Mouse (Mus musculus): ENCODE data around the gene Insr. TPM values are rescaled to one million over a fixed set of nuclear protein-coding genes. Genes with fewer than 3 reads are reported as not detected.
"Not testable (repeated sequence)": the region's sequence is repeated elsewhere in the genome, so short reads cannot be mapped to it uniquely, and the experiment has no call there.

Insr gene
- polyA plus RNA-seq, 1 experiment from 2014 or later: 24.3 TPM

DNA sequence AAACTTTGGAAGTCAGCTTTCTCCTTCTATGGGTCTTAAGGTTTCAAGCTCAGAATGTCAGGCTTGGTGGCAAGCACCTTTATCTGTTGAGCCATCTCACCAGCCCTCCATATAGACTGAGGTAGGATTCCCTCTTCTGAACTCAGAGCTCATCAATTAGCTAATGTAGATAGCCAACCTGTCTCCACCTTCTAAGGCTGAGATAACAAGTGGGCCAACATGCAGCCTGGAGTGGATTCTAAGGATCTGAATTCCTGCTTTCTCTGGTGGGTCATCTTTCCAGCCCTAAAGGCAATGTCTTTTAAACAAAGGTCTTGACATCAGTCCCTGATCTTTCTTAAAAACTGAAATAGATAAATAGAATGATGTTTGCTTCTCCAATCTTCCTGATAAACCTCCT, 70.7 kb downstream of the Insr start:
- Histone ChIP-seq H3K27me3 (replicated peaks; ENCODE audit: low read depth, poor library complexity, severe bottlenecking) (no peaks in the 10 kb centered on the region), H3K9me3 (no peaks in the 10 kb centered on the region), H3K36me3 (replicated peaks) (peaks cover 35% of the 10 kb centered on the region), H3K27ac (replicated peaks) (no peak overlapping the region), H3K4me1 (peaks cover 4% of the 10 kb centered on the region; the same call in 1 of the 2 replicates), H3K4me3 (no peak overlapping the region)
- DNase-seq (ENCODE audit: low spot score): no peak

DNA sequence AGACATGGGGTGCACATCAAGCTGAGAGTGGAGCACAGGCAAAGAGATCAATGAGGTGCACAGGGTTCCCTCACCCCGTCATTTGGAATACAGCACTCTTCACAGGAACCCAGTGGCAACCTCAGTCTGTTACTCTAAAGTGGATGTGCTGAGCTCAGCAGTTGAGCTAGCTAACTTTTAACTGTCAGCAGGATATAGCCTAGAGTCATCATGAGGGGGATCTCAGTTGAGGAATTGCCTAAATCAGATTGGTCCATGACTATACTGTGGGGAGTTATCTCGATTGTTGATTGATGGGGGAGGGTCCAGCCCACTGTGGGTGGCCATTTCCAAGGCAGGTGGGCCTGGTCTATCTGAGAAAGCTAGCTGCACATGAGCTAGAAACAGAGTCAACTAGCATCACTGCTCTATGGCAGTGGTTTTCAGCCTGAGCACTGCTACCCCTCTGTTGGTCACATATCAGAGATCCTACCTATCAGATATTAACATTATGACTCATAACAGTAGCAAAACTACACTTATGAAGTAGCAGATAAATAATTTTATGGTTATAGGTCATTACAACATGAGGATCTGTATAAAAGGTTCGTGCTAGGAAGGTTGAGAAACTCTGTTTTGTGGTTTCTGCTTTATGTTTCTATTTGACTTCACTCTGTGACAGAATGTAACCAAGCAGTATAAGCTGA, 74.5 kb downstream of the Insr start:
- Histone ChIP-seq H3K4me3 (no peak overlapping the region), H3K4me1 (peaks cover 4% of the 10 kb centered on the region; the same call in 1 of the 2 replicates), H3K9me3 (no peaks in the 10 kb centered on the region), H3K27ac (replicated peaks) (no peak overlapping the region), H3K36me3 (replicated peaks) (peaks cover 60% of the 10 kb centered on the region), H3K27me3 (replicated peaks; ENCODE audit: low read depth, poor library complexity, severe bottlenecking) (no peaks in the 10 kb centered on the region)
- DNase-seq (ENCODE audit: low spot score): no peak
- 86% methylated on average over 3 of the region's 3 CpGs for WGBS

DNA sequence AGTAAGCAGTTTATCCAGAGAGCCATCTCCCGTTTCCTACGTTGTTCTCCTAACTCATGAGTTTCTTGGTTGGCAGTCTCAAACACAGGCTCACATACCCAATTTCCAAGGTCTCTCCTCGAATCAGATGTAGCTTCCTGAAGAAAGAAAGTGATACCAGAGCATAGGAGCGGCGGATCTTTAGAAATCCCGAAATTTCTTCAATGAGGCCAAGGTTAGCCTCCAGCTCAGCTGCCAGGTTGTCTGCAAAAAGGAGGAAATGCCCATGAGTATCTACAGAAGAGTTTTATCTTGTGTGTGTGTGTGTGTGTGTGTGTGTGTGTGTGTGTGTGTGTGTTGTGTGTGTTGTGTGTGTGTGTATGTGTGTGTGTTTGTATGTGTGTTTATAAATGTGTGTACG, 76.6 kb downstream of the Insr start:
- H3K27me3 ChIP-seq (replicated peaks; ENCODE audit: low read depth, poor library complexity, severe bottlenecking): no peaks in the 10 kb centered on the region
- H3K36me3 ChIP-seq (replicated peaks): peaks cover 67% of the 10 kb centered on the region
- DNase-seq (ENCODE audit: low spot score): no peak
- H3K4me1 ChIP-seq: no peaks in the 10 kb centered on the region
- H3K4me3 ChIP-seq: no peak overlapping the region
- no peaks in the 10 kb centered on the region for H3K9me3 ChIP-seq
- 93% methylated on average over 7 of the region's 7 CpGs for WGBS
- no peak overlapping the region for H3K27ac ChIP-seq (replicated peaks)

DNA sequence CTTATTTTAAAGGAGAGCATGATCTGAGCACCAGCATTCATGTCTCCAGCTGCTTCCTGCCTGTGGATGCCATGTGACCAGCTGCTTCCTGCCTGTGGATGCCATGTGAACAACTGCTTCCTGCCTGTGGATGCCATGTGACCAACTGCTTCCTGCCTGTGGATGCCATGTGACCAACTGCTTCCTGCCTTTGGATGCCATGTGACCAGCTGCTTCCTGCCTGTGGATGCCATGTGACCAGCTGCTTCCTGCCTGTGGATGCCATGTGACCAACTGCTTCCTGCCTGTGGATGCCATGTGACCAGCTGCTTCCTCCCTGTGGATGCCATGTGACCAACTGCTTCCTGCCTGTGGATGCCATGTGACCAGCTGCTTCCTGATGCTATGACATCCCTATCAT, 85.1 kb downstream of the Insr start:
- not testable (repeated sequence) for H3K9me3 ChIP-seq; H3K27me3 ChIP-seq (replicated peaks; ENCODE audit: low read depth, poor library complexity, severe bottlenecking); DNase-seq (ENCODE audit: low spot score); H3K27ac ChIP-seq (replicated peaks); H3K4me1 ChIP-seq; H3K4me3 ChIP-seq
- H3K36me3 ChIP-seq (replicated peaks): peaks cover 86% of the 10 kb centered on the region

DNA sequence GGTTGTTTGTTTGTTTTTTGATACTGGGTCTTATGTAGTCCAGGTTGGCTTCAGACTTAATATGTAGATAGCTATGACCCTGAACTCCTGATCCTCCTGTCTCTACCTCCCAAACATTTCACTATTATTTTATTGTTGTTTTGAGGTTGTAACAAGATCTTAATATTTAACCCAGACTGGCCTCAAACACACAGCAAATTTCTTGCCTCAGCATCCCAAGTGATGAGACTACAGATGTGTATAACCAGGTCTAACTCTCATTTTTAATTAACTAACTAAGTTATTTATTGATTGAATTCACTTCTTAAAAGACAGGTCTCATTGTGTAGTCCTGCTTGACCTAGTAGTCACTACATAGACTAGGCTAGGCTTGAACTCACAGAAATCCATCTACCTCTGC, 88.4 kb downstream of the Insr start:
- DNase-seq (ENCODE audit: low spot score): no peak
- Histone ChIP-seq H3K27me3 (replicated peaks; ENCODE audit: low read depth, poor library complexity, severe bottlenecking) (no peaks in the 10 kb centered on the region), H3K4me3 (no peak overlapping the region), H3K9me3 (peaks cover 5% of the 10 kb centered on the region; the same call in 1 of the 2 replicates), H3K27ac (replicated peaks) (no peak overlapping the region), H3K36me3 (replicated peaks) (peaks cover 94% of the 10 kb centered on the region), H3K4me1 (no peaks in the 10 kb centered on the region)

DNA sequence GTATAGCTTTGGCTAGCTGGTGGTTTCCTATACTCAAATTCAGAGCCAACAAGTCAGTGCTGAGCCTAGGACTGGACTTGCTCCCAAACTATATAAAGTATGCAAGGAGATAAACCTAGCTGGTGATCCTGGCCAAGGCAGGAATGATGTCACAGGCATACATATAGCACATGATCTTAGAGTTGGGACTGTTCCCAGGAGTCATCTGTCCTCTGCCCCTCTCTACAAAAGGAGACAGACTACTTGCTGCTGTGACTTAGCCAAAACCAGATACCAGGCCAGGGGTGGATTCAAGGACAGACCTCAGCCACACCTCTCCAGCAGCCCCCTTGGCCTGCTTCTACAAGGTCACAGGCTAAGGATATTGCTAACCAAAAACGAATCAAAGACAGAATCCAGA, 92.0 kb downstream of the Insr start:
- Histone ChIP-seq H3K4me3 (no peak overlapping the region), H3K4me1 (no peaks in the 10 kb centered on the region), H3K27ac (replicated peaks) (no peak overlapping the region), H3K27me3 (replicated peaks; ENCODE audit: low read depth, poor library complexity, severe bottlenecking) (no peaks in the 10 kb centered on the region), H3K9me3 (no peaks in the 10 kb centered on the region), H3K36me3 (replicated peaks) (peaks cover 92% of the 10 kb centered on the region)
- no peak for DNase-seq (ENCODE audit: low spot score)
- 72% methylated on average over 1 of the region's 1 CpGs for WGBS

DNA sequence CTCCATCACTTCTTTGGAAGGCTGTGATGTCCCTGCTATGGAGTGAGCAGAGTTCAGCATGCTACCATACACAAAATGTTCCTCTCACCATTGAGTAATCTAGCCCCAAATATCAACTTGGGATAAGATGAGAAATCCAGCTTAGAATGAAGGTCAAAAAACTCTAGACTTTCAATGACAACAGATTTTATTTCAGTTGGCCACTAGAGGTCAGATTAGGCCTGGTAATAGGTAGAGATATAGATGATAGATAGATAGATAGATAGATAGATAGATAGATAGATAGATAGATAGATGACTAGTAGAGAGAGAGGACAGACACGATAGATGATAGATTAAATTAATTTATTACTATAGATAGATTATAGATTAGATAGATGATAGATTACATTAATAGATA, 99.5 kb downstream of the Insr start:
- H3K27me3 ChIP-seq (replicated peaks; ENCODE audit: low read depth, poor library complexity, severe bottlenecking): no peaks in the 10 kb centered on the region
- 78% methylated on average over 1 of the region's 1 CpGs for WGBS
- no peak for DNase-seq (ENCODE audit: low spot score)
- no peaks in the 10 kb centered on the region for H3K4me1 ChIP-seq
- no peak overlapping the region for H3K27ac ChIP-seq (replicated peaks)
- H3K4me3 ChIP-seq: no peak overlapping the region
- H3K36me3 ChIP-seq (replicated peaks): peaks cover 60% of the 10 kb centered on the region
- peaks cover 10% of the 10 kb centered on the region for H3K9me3 ChIP-seq

DNA sequence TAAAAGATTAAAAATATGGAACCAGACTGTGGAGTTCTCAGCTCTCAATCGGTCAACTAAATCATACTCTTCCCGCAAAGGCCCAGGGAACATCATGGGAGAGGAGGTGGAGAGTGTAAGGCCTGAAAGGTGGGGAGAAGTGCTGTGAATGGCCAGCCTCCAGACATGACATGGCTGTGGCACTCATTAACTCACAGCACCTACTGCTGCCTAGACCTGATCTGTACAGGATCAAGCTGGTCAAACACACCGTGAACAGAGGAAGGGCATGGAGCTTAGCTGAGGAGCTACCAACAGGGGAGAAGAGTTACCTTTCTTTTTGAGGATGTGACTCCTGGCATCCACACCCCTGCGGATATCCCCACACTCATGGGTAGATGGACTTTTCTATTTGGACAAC, 102.0 kb downstream of the Insr start:
- WGBS: 95% methylated on average over 4 of the region's 4 CpGs
- no peak for DNase-seq (ENCODE audit: low spot score)
- Histone ChIP-seq H3K4me3 (no peak overlapping the region), H3K9me3 (peaks cover 14% of the 10 kb centered on the region), H3K36me3 (replicated peaks) (peaks cover 57% of the 10 kb centered on the region), H3K27me3 (replicated peaks; ENCODE audit: low read depth, poor library complexity, severe bottlenecking) (no peaks in the 10 kb centered on the region), H3K27ac (replicated peaks) (no peak overlapping the region), H3K4me1 (no peaks in the 10 kb centered on the region)

DNA sequence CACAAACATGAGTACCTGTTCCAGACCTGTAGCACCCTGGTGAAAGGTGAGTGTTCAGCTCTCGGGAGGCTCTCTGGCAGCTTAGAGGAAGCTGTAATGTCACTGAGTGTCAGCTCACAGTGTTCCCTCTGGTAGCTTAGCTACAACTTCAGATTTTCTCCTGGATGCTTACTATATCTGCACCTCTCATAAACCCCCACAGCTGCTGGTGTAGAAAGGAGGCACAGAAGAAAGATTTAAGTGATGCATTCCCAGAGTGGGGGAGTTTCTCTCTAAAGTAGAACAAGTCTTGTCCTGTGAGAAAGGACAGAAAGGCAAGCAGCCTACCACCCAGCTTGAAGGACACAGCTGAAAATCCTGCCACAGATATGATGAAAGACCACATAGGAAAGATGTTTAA, 107.2 kb downstream of the Insr start:
- peaks cover 14% of the 10 kb centered on the region for H3K9me3 ChIP-seq
- 89% methylated on average over 1 of the region's 1 CpGs for WGBS
- H3K27me3 ChIP-seq (replicated peaks; ENCODE audit: low read depth, poor library complexity, severe bottlenecking): no peaks in the 10 kb centered on the region
- no peak for DNase-seq (ENCODE audit: low spot score)
- H3K27ac ChIP-seq (replicated peaks): no peak overlapping the region
- H3K4me3 ChIP-seq: no peak overlapping the region
- no peaks in the 10 kb centered on the region for H3K4me1 ChIP-seq
- peaks cover 74% of the 10 kb centered on the region for H3K36me3 ChIP-seq (replicated peaks)

DNA sequence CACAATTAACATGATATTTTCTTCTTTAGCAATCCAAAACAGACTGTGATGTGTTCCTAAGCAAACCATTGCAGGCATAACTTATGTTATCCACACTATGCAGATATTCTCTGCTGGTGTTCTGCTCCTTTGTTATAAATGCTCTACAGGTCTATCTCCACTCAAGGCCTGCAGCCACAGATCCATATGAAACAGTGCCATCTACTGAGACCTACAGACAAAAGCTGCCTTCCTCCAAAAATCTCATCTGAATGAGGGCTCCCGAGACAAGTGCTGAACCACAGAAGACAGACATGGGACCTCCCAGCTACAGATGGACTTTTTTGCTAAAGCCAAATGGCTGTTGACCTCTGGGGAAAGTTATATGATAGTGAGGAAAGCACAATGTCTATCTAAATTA, 132.9 kb downstream of the Insr start:
- H3K27ac ChIP-seq (replicated peaks): no peak overlapping the region
- WGBS: 86% methylated on average over 1 of the region's 1 CpGs
- no peak for DNase-seq (ENCODE audit: low spot score)
- no peak overlapping the region for H3K4me3 ChIP-seq
- no peaks in the 10 kb centered on the region for H3K27me3 ChIP-seq (replicated peaks; ENCODE audit: low read depth, poor library complexity, severe bottlenecking)
- H3K4me1 ChIP-seq: no peaks in the 10 kb centered on the region
- peaks cover 17% of the 10 kb centered on the region; the same call in 1 of the 2 replicates for H3K9me3 ChIP-seq
- no peaks in the 10 kb centered on the region for H3K36me3 ChIP-seq (replicated peaks)

DNA sequence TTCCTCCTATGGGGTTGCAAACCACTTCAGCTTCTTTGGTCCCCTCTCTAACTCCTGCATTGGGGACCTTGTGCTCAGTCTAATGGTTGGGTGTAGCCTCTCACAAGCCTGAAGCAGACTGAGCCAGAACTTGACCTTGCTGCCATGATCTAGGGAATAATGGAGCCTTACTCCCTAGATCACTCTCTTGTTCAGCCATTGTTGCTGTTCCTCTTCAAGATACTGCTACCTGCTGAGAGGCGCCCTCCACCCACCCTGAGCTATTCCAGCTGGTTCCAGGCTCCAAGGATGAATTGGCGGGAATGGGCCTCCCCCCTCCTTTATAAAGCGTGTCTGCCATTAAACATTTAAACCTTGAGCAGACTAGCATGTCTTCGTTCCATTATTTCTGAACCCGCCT, 179.0 kb downstream of the Insr start:
- H3K27me3 ChIP-seq (replicated peaks; ENCODE audit: low read depth, poor library complexity, severe bottlenecking); DNase-seq (ENCODE audit: low spot score); H3K36me3 ChIP-seq (replicated peaks); H3K27ac ChIP-seq (replicated peaks); H3K4me3 ChIP-seq; H3K4me1 ChIP-seq: not testable (repeated sequence)
- 87% methylated on average over 5 of the region's 5 CpGs for WGBS
- H3K9me3 ChIP-seq: peaks cover 35% of the 10 kb centered on the region

Measured in embryonic facial prominence, embryonic 10.5 days (tissue).